Mouse (Mus musculus) kidney, adult 2 months (tissue): Measurements from ENCODE around the gene Hoxc6.

Experiments used
- CTCF ChIP-seq: fragments of 200-500 bp; conservative IDR thresholded peaks from 2 replicates; pipeline ENCODE4 v1.5.1; 2011; ENCODE audit warnings: low read depth, mild to moderate bottlenecking, control low read depth, low read length, moderate library complexity, mixed read lengths; ENCODE audit not compliant: insufficient read depth, insufficient read length
- POLR2A ChIP-seq: fragments of 200-500 bp; IDR thresholded peaks from one replicate; pipeline ENCODE4 v1.6.1; 2011; ENCODE audit warnings: low read depth, low read length, control low read depth

GRCm38 (mm10) chr15:102983716-102984115 lies 14.3 kb upstream of the Hoxc6 start:
- TF ChIP-seq CTCF (no peak), POLR2A (no peak)
